Mouse (Mus musculus) cerebellum, adult 11-12 months (tissue): Measurements from ENCODE around the gene Tmprss2.

ENCODE experiments used
- DNase-seq: peaks from one replicate; pipeline ENCODE4 v3.0.0; 2022

Gene Tmprss2

DNA sequence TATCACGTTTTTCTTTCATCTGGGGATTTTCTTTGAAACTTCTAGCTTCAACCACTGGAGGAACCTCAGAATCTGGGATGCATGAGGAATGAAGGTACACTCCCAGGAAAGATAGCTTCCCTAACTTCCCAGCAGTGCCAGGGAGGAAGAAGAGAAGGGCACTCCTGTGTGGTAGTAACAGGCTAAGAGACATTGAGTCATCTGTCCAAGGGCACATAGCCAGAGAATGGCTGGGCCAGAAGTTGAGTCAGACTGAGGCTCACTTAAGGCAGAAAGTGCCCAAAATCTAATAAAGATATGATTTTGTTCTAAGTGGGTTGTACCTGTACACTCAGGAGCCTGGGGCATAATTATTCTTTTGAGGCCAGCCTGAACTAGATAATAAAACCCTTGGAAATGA lies 41.6 kb downstream of the Tmprss2 start:
- DNase-seq, result no peak

DNA sequence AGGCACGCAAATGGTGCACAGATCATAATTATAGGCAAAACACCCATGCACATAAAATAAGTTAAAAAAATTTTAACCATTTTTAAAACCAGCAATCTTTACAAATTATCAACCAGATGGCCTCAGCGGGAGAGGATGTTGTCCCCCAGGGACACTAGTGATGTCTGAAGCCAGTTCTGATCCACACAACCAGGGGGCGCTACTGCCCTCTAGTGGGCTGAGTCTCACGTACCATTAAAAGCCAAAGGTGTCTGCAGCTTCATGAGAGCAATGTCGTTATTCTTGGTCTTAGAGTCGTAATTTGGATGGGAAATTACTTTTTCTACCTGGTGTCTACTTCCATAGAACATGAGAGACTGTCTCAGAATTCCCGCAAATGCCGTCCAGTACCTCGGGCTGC lies 42.3 kb downstream of the Tmprss2 start:
- no peak for DNase-seq

GRCm38 (mm10) chr16:97544340-97544739 lies 66.7 kb downstream of the Tmprss2 start:
- no peak for DNase-seq

GRCm38 (mm10) chr16:97536859-97537258 lies 74.1 kb downstream of the Tmprss2 start:
- DNase-seq, result no peak

- no peak for DNase-seq
Measured at GRCm38 (mm10) chr16:97535808-97536413, 75.1 kb downstream of the Tmprss2 start.

DNA sequence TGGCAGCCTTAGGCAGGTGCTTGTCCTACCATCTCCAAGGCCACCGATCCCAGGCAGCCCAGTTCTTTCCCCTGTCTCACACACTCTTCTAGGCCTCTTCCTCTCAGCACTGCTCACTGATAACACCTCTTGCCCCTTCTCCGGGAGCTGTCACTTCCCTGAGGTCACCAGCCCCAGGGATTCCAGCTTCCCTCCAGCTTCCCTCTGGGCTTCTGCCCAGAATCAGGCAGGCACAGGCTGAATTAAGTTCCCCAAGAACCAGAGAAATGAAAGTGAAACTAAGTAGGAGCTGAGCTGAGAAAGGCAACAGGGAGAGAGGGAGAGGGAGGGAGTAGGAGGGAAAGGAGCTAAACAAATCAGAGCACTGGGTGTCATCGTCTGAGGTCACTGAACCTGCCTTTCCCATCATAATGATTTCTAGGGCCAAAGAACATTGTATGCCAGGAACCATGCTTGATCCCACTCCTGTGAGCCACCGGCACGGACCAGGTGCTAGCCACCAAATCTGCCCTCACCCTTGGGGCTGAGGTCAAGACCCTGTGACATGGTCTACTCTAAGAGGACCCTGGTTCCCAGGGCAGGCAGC lies 76.0 kb downstream of the Tmprss2 start:
- peak; percentile 20 for DNase-seq

DNA sequence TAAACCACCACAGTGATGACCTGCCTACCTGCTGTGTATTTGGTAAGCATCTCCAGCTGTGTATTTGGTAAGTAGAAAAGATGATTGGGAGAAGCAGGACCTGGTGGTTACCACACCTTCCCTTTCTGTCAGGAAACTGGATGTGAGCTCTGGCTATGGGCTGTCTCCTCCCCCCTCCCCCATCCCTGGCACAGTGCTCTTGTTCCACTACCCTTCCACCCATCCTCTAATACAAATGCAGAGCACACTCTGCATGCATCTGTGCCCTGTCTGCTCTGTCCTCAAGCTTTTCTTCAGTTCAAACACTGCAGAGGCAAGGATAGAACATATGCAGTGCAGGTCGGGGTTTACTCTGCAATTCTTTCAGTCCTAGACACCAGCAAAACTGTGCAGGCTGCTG lies 76.5 kb downstream of the Tmprss2 start:
- no peak for DNase-seq

GRCm38 (mm10) chr16:97533751-97534150 lies 77.2 kb downstream of the Tmprss2 start:
- no peak for DNase-seq

DNA sequence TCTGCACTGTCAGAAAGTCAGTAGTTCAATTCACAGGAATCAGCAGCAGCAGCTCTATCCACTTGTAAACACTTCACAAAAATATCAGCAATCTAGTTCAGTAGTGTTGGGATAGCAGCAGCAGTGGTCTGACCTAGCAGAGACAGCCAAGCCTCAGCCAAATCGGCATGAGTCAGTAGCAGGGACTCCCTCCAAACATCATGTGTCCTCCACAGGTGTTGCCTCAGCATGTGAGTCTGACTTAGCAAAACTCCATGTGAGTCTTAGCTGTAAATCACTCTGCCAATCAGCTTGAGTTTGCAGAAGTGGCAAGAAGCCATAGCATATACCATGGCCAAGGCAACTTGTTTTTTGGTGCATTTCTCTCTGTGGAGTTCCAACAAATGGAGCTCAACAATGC lies 77.9 kb downstream of the Tmprss2 start:
- no peak for DNase-seq

DNA sequence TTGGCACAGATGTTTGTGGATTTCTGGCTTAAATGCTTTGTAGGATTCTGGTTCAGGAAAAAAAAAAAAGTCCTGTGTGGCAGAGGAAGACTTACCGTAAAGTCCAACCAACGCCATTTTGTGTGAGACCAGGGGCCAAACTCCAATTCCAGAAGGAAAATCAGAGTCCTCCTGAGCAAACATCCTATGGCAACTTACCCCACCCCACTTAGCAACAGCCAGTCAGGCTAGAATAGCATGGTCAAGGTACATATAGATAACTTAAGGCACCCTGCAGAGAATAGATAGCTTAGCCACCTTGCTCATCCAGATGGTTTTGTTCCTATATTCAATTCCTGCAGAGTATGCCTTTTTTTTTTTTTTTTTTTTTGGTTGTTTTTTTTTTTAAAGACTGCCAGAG lies 81.8 kb downstream of the Tmprss2 start:
- no peak for DNase-seq

DNA sequence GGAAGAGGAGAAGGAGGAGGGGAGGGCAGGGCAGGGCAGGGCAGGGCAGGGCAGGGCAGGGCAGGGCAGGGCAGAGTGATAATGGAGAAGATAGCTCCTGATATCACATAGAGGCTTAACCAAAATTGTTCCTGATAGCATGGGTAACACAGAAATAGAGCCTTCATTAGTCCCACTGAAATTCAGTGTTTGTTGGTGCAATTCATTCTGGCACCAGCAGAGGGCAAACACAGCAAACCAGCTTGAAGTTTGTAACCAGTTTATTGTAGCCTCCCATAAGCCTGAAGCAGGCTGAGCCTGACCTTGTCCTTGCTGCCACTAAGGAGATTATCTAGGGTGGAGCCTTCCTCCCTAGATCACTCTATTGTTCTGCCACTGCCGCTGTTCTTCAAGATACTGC lies 88.0 kb downstream of the Tmprss2 start:
- DNase-seq, result no peak

- DNase-seq, result no peak
Measured at GRCm38 (mm10) chr16:97521983-97522382, 89.0 kb downstream of the Tmprss2 start.

DNA sequence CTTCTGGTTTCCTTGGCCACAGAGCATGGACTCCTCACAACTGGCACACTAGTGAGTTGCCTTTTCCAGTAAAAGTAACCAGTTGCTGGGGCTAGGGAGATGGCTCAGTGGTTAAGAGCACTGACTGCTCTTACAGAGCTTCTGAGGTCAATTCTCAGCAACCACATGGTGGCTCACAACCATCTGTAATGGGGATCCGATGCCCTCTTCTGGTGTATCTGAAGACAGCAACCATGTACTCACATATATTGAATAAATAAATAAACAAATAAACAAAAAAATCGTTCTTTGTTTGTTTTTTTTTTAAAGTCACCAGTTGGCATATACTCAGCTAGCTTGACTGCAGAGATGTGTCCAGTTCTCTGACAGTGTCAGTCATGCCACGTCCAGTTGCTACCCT lies 94.7 kb downstream of the Tmprss2 start:
- DNase-seq, result no peak
